Mouse (Mus musculus) embryonic facial prominence, embryonic 10.5 days (tissue): ENCODE data around the gene Kcnip4. TPM values are rescaled to one million over a fixed set of nuclear protein-coding genes. Genes with fewer than 3 reads are reported as not detected.
A peak's percentile ranks its signal among the peaks of the same experiment; 100 is the strongest.

Source experiments
- DNase-seq: peaks from one replicate; pipeline ENCODE4 v3.0.0-alpha.2; 2017; ENCODE audit warnings: low spot score
- H3K27ac ChIP-seq: fragments of 300-500 bp; sonication (generic); replicated peaks from 2 replicates; pipeline ENCODE4 v1.5.1; 2016; ENCODE audit warnings: mild to moderate bottlenecking
- H3K27me3 ChIP-seq: fragments of 300-500 bp; sonication (generic); replicated peaks from 2 replicates; pipeline ENCODE4 v1.6.1; 2016; ENCODE audit warnings: low read depth, mild to moderate bottlenecking; ENCODE audit not compliant: poor library complexity, severe bottlenecking
- H3K36me3 ChIP-seq: fragments of 300-500 bp; sonication (generic); replicated peaks from 2 replicates; pipeline ENCODE4 v1.6.1; 2016; ENCODE audit warnings: mild to moderate bottlenecking, moderate library complexity
- H3K4me1 ChIP-seq: fragments of 300-500 bp; sonication (generic); 2 replicates; pipeline ENCODE4 v1.6.1; 2016
- H3K4me3 ChIP-seq: fragments of 300-500 bp; sonication (generic); 2 replicates; pipeline ENCODE4 v1.5.1; 2016; ENCODE audit warnings: mild to moderate bottlenecking, moderate library complexity
- H3K9me3 ChIP-seq: fragments of 300-500 bp; sonication (generic); 2 replicates; pipeline ENCODE4 v1.6.1; 2016; ENCODE audit warnings: mild to moderate bottlenecking
- WGBS: fragments of 180-500 bp; shearing (Covaris S2); methylation state at CpG from one replicate; pipeline ENCODE4 v1.1.7; 2016; 5-methylcytosine and 5-hydroxymethylcytosine counted together
- polyA plus RNA-seq: library from polyadenylated mRNA; unstranded; fragments of >200 nt; fragmentation: Nextera tagmentation; extraction: Ambion mirVana; gene quantifications from 2 replicates; pipeline ENCODE4 v1.2.1, GENCODE M21; 2016

Kcnip4 gene
- polyA plus RNA-seq, 1 experiment from 2014 or later = 0.98 TPM

DNA sequence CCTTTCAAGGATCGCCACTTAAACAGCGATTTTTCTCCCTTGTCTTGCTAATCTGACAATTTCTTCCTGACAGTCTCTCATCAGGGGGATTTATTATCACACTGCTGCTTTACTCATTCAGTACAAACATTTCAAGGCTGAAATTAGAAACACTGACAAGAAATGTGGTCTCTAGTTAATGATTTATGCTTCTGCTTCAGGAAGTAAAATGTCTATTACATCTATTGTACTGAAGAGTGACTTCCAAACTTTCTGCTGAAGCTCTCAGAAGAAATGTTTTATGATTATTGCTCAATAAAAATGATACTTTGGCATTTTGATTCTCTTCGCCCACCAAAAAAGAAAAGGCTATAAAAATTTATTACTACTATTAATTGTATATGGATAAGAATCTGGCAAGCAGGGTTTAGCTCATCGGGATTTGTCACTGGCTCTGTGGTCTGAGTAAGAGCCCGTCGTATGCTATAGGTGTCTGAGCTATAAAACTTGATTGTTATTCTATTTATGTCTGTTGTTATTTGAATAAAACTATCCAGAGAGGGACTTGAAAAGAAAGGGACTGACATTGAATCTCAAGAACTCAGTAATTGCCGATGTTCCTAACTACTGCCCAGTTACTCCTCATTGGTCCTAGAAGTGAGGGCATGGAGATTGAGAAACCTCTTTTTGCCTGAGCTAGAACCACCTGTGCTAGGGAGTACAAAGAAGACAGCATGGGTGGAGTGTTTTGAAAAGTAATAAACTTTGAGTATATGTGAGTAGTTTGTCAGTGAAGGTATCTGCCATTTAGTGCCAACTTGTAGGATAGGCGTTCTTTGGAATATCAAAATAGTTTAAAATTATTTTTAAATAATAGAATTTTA, 844.7 kb downstream of the Kcnip4 start:
- H3K4me3 ChIP-seq = no peak overlapping the region

DNA sequence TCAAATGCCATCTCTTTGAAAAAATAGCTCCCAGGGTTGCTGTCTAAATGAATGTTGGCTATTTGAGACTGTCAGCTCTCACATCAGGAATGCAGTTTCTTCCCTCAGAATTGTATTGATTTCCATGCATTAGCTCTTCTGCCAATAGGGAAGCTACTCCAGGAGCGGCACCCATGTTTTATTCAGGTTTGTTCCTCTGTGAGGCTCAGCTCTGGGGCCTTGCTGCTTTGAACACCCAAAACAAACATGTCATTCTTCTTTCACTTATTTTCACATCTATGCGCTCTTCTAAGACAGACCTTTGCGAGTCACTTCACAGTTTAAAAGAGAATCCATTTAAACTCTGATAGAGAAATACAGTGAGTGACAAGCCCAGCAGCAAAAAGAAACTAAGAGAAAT, 862.2 kb downstream of the Kcnip4 start:
- Histone ChIP-seq H3K9me3 (no peaks in the 10 kb centered on the region), H3K27me3 (no peaks in the 10 kb centered on the region), H3K27ac (no peak overlapping the region), H3K4me3 (no peak overlapping the region), H3K36me3 (no peaks in the 10 kb centered on the region), H3K4me1 (no peaks in the 10 kb centered on the region)
- WGBS = 88% methylated on average over 3 of the region's 3 CpGs
- no peak for DNase-seq

More for the DNA sequence above, 844.7 kb downstream of the Kcnip4 start:
- no peaks in the 10 kb centered on the region for H3K36me3 ChIP-seq
- no peaks in the 10 kb centered on the region for H3K9me3 ChIP-seq
- WGBS = 92% methylated on average over 8 of the region's 8 CpGs
- no peaks in the 10 kb centered on the region for H3K27me3 ChIP-seq
- H3K4me1 ChIP-seq = no peaks in the 10 kb centered on the region
- no peak overlapping the region for H3K27ac ChIP-seq
- DNase-seq = no peak

DNA sequence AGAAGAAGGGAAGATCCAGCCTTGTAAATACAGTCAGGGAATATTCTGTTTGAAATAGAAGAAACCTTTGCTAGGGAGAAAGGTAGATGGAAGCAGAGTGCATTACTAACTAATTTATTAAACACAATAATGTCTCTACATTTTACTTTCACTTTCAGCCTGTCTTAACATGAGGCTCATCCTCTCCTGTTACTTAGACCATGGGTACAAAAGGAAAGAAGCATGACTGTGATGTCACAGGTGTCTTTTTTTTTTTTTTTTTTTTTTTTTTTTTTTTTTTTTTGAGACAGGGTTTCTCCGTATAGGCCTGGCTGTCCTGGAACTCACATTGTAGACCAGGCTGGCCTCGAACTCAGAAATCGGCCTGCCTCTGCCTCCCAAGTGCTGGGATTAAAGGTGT, 864.7 kb downstream of the Kcnip4 start:
- Histone ChIP-seq H3K4me1 (no peaks in the 10 kb centered on the region), H3K27ac (no peak overlapping the region), H3K4me3 (no peak overlapping the region), H3K36me3 (no peaks in the 10 kb centered on the region), H3K27me3 (no peaks in the 10 kb centered on the region), H3K9me3 (no peaks in the 10 kb centered on the region)
- DNase-seq = no peak
- 88% methylated on average over 3 of the region's 3 CpGs for WGBS

DNA sequence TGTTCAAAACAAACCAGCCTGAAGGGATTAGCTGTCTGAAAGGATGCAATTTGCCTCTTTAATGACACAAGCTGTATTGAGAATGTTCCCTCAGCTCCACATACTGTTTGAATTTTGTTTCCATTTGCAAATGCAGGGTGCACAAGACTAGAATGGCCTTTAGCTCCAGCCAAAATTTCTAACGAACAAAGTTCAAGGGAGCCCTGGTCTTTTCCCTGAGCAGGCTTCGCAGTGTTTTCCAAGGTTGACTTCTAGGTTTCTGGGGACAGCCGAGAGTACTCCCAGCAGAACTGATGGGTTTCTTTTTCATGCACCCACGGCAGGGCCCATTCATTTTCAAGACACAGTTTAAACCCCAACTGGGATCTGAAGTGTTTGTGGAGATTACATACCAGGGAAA, 874.2 kb downstream of the Kcnip4 start:
- Histone ChIP-seq H3K36me3 (no peaks in the 10 kb centered on the region), H3K4me1 (no peaks in the 10 kb centered on the region), H3K4me3 (no peak overlapping the region), H3K27me3 (no peaks in the 10 kb centered on the region), H3K27ac (no peak overlapping the region), H3K9me3 (no peaks in the 10 kb centered on the region)
- no peak for DNase-seq
- WGBS = 69% methylated on average over 4 of the region's 4 CpGs

DNA sequence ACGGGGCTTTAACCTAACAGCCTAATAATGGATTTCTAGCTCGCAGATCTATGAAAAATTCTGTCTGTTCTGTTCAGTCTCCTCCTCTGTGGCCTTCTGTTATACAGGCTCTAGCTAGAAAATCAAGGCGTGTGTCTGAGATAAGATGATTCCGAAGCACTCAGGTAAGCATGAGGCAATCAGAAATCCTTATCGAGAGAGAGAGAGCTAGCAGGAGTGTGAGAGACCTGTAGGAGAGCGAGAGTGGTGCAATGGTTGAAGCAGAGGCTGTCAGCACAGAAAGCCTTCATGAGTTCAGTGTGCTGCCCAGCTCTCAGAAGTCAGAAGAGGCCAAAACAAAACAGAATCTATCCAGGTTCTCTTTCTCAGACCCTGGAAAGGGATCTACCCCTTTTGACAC, 888.0 kb downstream of the Kcnip4 start:
- Histone ChIP-seq H3K4me3 (no peak overlapping the region), H3K27ac (no peak overlapping the region), H3K4me1 (no peaks in the 10 kb centered on the region), H3K36me3 (no peaks in the 10 kb centered on the region), H3K9me3 (no peaks in the 10 kb centered on the region), H3K27me3 (no peaks in the 10 kb centered on the region)
- 93% methylated on average over 6 of the region's 6 CpGs for WGBS
- DNase-seq = no peak

DNA sequence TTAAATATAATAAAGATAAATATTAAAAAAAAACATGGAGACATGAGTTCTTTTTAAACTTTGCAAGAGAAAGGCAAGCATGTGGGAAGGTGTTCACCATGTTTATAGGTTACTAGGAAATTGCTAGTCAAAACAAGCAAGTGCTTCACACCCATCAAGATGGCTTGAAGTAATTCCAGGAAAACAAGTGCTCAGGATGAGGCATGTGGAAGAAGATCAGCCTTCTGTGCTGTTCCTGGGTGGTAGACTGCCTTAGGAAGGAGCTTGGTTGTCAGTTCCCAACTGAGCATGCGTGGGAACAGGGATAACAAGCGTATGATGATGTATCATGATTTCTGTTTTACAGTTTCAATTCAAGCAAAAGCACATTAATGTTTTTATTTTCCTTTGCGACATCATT, 891.1 kb downstream of the Kcnip4 start:
- Histone ChIP-seq H3K27ac (no peak overlapping the region), H3K9me3 (no peaks in the 10 kb centered on the region), H3K27me3 (no peaks in the 10 kb centered on the region), H3K4me1 (no peaks in the 10 kb centered on the region), H3K4me3 (no peak overlapping the region), H3K36me3 (no peaks in the 10 kb centered on the region)
- WGBS = 89% methylated on average over 3 of the region's 3 CpGs
- no peak for DNase-seq

DNA sequence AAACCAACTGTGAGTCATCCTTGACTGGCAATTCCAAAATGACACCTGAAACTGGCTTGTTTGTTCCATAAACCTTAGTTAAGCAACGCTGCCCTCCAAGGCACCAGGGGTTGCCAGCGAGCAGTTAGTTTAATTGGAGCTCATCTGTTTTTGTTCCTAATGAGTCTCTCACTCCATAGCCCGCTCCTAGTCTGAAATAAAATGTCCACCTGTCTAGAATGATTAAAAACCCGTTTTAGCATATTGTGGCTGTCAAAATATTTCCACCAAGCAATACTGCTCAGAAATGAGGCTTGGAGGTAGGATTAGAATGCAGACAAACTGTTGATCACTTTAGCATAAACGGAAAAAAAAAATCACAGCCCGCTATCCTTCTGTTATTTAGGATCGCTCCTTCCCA, 901.3 kb downstream of the Kcnip4 start:
- Histone ChIP-seq H3K4me3 (no peak overlapping the region), H3K27me3 (no peaks in the 10 kb centered on the region), H3K4me1 (no peaks in the 10 kb centered on the region), H3K36me3 (no peaks in the 10 kb centered on the region), H3K27ac (no peak overlapping the region), H3K9me3 (no peaks in the 10 kb centered on the region)
- WGBS = 80% methylated on average over 7 of the region's 7 CpGs
- no peak for DNase-seq

DNA sequence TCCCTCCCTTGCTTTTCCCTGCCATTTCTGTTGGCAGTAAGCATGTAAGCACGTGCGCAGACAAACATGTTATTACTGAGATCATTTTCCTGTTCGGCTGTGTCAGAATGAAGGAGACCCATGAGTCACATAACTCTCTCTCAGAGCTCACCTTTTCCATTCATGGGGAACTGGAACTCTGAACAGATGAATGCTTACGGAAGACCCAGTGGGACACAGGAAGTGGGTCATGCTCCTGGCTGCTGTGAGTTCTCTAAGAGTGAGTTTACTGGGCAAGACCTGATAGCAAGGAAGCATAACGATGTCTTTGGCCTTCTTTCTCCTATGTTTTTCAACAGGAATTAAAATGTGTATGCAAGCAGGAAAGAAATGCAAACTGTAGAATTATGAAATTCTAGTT, 917.8 kb downstream of the Kcnip4 start:
- no peaks in the 10 kb centered on the region for H3K4me1 ChIP-seq
- no peak overlapping the region for H3K27ac ChIP-seq
- H3K4me3 ChIP-seq = no peak overlapping the region
- WGBS = 87% methylated on average over 5 of the region's 5 CpGs
- no peaks in the 10 kb centered on the region for H3K9me3 ChIP-seq
- no peaks in the 10 kb centered on the region for H3K27me3 ChIP-seq
- no peaks in the 10 kb centered on the region for H3K36me3 ChIP-seq
- no peak for DNase-seq

DNA sequence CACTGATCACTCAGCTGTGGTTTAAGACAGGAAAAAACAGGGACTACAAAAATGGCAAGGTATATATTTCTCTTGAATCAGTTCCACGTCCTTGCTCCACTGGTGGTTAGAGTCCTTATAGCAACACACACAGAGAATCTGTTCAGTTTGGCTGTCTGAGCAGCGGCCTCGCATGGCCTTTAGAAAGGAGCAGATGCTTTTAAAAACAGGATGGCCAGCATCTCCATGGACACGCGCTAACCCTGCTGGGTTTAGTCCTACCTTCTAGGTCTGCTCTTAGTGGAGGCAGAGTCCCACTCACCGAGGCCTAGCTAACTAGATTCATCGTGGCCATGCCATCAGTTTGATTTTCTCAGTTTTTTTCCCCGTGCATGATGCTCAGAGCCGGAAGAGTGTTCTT, 918.4 kb downstream of the Kcnip4 start:
- H3K4me1 ChIP-seq = no peaks in the 10 kb centered on the region
- no peak overlapping the region for H3K27ac ChIP-seq
- no peaks in the 10 kb centered on the region for H3K27me3 ChIP-seq
- no peak for DNase-seq
- WGBS = 88% methylated on average over 9 of the region's 9 CpGs
- H3K36me3 ChIP-seq = no peaks in the 10 kb centered on the region
- no peaks in the 10 kb centered on the region for H3K9me3 ChIP-seq
- no peak overlapping the region for H3K4me3 ChIP-seq

DNA sequence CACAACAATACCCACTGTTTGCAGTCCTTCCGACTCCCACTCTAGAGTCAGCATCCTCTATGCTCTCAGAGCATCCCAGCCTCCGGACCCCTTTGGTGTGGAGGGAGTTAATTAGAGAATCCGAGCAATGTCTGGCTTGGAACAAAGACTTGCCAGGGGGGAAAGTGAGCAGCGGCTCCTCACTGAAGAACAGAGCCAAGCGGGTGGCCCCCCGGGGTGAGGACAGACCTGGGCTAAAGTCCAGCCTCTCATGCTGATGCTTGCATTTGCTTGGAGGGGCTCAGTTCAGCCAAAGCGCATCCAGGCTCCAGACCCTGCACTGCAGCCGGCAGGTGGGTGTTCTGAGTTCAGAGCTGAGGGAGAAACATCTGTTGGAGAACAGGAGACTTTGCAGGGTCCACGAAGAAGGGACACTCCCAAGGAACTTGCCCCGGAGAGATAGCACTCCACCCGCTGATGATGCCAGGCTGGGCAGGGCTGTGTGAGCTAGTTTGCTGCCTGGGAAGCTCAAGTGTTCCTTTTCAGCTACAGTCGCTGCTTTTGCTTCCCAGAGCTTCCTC, 925.1 kb downstream of the Kcnip4 start:
- H3K4me3 ChIP-seq = peak overlapping the region; percentile 51
- H3K27me3 ChIP-seq = peaks cover 24% of the 10 kb centered on the region
- peaks cover 14% of the 10 kb centered on the region for H3K4me1 ChIP-seq
- H3K27ac ChIP-seq = peak overlapping the region; percentile 15; the same call in 1 of the 2 replicates
- no peaks in the 10 kb centered on the region for H3K9me3 ChIP-seq
- H3K36me3 ChIP-seq = no peaks in the 10 kb centered on the region
- peak; percentile 33 for DNase-seq
- 1% methylated on average over 12 of the region's 12 CpGs for WGBS

DNA sequence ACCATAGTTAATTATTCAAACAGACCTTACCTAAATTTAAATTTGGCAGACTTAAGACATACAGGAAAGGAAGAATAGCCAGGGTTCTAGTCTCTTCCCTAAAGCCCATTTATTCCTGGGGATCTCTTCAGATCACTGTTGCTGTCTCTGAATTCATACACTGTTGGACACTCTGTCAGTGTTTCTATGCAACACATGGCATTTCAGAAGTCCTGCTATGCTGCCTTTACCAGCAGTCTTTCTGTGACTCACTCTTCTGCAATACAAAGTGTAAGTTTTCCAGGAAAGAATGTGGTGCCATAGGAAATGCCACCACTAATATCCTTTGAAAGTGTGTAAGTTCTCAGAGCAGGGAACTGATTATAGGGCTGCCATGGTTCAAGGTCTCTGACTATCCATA, 936.7 kb downstream of the Kcnip4 start:
- Histone ChIP-seq H3K4me1 (no peaks in the 10 kb centered on the region), H3K36me3 (no peaks in the 10 kb centered on the region), H3K4me3 (no peak overlapping the region), H3K27me3 (no peaks in the 10 kb centered on the region), H3K27ac (no peak overlapping the region), H3K9me3 (no peaks in the 10 kb centered on the region)
- DNase-seq = no peak

DNA sequence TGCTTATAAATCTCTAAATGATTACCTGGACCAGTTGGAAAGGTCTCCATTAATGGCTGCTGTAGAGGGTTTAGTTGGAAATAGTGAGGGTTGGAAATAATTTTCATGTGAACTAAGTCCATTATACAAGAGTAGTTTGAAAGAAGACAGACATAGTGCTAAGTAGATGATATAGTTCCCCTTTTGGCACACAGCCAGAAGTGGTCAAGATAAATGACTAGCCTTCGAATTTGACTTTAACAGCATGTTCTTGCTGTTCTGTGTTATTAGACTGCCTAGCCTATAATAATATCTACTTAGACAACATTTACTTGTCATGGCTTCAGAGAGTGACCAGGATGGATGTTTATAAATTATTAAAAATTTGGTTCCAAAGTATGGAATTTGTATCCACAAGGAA, 941.3 kb downstream of the Kcnip4 start:
- Histone ChIP-seq H3K9me3 (no peaks in the 10 kb centered on the region), H3K4me1 (no peaks in the 10 kb centered on the region), H3K36me3 (no peaks in the 10 kb centered on the region), H3K27me3 (no peaks in the 10 kb centered on the region), H3K4me3 (no peak overlapping the region), H3K27ac (no peak overlapping the region)
- WGBS = 82% methylated on average over 1 of the region's 1 CpGs
- no peak for DNase-seq

DNA sequence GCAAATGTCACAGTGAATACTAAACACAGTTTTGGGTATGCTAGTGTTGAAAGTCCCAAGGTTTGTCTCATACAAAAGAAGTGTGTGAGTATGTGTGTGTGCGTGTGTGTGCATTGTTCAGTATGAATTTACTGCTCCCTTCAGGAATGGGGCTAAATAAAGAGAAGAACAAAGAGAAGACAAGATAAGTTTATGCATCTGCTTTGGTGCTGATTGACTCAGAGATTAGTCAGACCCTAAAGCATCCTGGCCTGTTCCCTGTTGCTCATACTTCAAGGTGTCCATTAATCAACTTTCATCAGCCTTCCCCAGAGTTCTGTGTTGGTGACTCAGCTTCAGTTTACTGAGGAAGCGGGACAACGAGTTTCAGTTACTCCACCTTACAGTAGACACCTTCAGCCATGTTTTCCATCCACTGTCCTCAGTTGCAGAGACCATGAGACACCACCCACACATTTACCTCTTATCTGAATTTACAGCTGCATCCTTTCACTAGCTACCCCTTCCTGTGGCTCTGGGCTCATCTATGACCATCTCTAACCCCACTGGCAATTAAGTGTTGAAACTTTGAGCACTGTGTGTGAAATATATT, 960.6 kb downstream of the Kcnip4 start:
- Histone ChIP-seq H3K4me3 (no peak overlapping the region), H3K4me1 (no peaks in the 10 kb centered on the region), H3K9me3 (no peaks in the 10 kb centered on the region), H3K36me3 (no peaks in the 10 kb centered on the region), H3K27me3 (no peaks in the 10 kb centered on the region), H3K27ac (no peak overlapping the region)
- DNase-seq = no peak
- 85% methylated on average over 3 of the region's 3 CpGs for WGBS
